Mouse (Mus musculus) retina, adult 2 months (tissue): Measurements from ENCODE around the gene Ptpre.
"Not testable (repeated sequence)": the region's sequence is repeated elsewhere in the genome, so short reads cannot be mapped to it uniquely, and the experiment has no call there.

ENCODE experiments used
- DNase-seq: peaks from one replicate; pipeline ENCODE4 v3.0.0-alpha.2; 2012; ENCODE audit warnings: low read depth, low spot score

Ptpre gene

GRCm38 (mm10) chr7:135605002-135605803 lies 67.9 kb downstream of the Ptpre start:
- no peak for DNase-seq

DNA sequence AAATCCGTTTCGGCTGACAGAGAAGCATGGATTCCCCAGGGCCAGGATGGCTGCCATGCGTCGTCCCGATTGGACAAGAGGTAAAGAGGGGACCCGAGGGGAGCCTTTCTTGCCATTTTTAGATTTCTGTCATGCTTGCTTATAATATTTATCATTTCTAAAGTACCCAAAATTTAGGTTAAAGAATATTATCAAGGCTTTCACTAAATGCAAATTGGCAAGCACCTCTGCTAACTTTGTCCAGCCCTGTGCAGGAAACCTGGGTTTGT lies 68.5 kb downstream of the Ptpre start:
- DNase-seq: no peak

DNA sequence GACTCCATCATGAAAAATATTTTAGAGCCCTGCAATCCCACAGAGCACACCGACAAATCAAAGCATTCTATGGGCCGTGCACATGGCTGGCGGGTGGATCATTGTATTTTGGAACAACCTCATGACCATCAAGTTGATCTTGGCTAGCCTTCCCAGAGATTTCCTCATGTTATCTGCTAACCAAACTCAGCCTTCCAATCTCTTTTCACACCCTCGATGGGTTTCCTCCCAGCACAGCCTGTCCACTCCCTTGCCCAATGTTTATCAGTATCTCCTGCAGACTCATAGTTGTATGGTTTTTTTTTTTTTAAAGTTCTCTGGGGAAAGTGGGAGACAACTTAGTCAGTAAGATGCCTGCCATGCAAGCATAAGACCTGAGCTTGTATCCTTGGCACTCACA lies 70.9 kb downstream of the Ptpre start:
- DNase-seq: no peak

DNA sequence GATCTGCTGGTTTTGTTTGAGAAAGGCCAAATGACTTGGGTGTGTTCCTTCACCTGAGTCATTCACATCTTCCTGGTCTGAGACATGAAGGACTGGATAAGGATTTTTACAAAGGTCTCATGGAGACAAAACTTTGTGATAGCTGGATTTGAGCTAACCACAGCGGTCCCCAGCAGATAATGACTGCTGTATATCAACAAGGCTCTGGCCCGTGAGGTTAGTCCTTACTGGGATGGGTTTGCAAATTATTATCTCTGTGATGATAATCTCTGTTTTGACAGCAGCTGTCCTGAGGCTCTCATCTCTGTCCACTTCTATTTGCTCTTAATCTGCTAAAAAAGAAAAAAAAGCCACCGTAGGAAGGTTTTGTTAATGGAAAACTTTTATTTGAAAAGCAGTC lies 71.7 kb downstream of the Ptpre start:
- no peak for DNase-seq

GRCm38 (mm10) chr7:135609655-135610054 lies 72.4 kb downstream of the Ptpre start:
- no peak for DNase-seq

DNA sequence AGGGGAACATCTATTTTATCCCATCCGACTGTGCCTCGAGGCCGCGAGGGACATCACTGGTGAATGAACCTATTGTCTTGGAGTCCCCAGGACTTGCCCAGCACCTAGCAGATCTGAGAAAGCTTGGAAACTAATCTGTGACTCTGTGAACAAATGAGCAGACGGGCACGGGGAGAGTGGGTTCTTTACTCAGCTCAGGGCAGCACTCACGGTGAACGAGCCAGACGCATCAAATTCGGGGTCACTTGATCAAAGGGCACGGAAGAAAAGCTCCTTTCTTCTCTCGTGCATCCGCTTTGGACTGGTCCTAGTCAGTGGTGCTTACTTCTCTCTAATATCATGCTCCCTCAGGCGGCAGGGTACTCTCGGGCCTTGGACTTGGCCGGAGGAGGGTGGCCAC lies 75.0 kb downstream of the Ptpre start:
- no peak for DNase-seq

- DNase-seq: no peak
Measured at GRCm38 (mm10) chr7:135612801-135613200, 75.5 kb downstream of the Ptpre start.

DNA sequence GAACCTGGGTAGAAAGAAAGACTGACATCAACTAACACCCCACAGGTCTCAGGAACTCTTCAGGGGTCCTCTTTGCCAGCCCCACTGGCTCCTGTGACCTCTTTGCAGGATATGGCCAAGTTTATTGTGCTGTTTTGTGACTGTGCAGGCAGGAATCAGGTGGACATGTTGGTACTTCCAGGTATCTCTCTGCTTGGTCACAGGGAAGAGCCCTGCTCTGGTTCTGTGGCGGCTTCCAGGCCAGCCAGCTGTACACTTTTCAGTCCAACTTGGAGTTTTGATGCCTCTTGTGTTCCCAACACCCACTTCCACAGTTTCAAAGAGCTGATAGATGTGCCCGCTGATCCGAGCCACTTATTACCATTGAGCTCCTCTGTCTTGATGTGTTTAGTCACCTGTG lies 76.1 kb downstream of the Ptpre start:
- no peak for DNase-seq

DNA sequence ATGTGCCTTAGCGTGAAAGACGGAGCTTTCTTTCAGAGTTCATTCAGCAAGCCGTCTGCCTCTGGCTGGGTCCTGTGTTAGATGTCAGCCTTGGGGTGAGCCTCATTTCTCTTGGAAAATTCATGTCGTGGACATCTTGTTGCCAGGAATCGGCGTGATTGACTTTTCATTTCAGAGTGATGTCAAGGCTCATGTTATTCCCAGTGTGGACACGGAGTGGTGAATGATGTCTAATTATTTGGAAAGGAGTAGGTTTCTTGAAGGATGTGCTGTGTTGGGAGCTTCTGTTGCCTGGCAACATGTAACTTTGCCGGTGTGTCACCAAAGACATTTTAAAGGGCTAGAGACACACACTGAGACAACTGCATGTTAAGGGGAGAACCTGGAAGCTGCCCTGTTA lies 77.6 kb downstream of the Ptpre start:
- no peak for DNase-seq

DNA sequence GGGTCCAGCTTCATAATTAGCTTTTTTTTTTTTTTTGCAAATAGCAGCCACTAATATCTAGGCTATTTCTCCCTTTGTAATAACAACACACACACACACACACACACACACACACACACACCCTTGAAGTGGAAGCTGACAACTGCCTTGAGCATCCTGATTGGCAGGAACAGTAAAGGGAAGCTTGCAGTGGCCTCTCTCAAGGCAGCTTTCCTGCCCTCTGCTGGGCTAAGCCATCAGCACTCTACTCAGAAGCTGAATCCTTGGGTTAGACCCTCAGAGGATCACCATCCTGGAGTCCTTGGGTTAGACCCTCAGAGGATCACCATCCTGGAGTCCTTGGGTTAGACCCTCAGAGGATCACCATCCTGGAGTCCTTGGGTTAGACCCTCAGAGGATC lies 79.2 kb downstream of the Ptpre start:
- DNase-seq: not testable (repeated sequence)

DNA sequence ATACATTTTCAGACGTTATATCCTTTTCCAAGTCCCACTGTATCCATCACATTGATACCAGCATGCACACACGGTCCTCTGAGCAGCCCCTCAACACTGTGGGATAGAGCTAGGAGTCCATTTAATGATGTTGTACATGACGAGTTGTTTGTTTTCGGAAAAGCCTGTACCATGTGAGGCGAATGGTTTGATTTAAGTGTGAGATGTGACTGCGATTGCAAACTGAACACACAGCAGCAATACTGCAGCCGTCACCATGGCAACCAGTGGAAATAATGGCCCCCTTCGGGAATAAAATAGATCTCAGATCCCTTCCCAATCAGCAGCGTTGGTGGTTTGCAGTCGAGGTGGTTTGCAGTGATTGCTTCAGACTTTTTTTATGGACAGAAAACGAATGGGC lies 80.5 kb downstream of the Ptpre start:
- DNase-seq: no peak

GRCm38 (mm10) chr7:135621649-135622048 lies 84.4 kb downstream of the Ptpre start:
- DNase-seq: no peak

DNA sequence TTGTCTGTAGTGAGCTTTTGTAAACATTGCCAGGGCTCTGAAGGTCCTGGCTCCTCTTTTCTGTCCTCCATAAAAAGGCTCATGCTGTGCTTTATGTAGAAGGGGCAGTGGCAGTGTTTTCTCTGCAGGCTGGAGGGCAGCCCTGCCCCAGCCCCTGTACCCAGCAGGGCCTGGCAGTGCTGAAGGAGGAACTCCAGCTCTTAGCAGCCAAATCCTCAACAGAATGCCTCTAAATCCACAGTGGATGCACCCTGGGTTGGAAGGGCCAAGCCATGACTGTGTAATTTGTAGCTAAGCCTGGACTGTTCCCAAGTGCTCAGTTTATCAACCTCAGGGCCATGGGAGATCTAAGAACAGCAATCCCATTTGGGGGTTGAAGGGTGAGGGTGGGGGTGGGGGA lies 85.0 kb downstream of the Ptpre start:
- no peak for DNase-seq

DNA sequence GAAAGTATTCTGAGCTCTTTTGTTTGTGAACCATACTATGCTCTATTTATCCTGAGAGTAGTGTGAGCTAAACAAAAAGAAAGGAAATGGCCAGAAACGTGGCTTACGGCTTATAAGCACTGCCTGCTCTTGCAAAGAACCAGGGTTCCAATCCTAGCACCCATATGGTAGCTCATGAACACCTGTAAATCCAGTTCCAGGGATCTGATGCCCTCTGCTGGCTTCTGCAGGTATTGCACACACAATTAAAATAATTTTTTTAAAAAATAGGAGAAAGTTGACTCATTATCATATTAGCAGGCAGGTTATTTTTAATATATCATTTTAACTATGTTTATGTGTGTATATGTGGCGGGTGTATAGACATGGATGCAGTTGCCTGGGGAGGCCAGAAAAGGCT lies 87.6 kb downstream of the Ptpre start:
- no peak for DNase-seq

GRCm38 (mm10) chr7:135628363-135628762 lies 91.1 kb downstream of the Ptpre start:
- DNase-seq: no peak

DNA sequence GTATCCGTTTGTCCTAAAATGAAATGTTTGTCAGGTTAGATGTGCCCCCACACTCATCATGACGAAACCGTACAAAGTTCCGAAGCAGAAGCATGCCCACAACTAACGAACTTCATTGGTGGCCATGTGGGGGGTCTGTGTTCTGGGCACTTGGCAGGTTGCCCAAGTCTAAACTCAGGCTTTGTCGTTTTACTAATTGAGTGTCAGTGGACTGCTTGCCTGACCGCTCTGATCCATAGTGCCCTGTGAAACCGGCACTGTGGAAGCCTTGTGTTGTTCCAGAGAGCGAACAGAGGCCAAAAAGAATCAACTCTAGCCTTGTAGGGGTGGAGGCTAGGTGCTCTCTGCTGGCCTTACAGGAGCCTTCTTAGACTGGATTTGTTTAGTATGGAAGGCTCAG lies 91.7 kb downstream of the Ptpre start:
- no peak for DNase-seq

DNA sequence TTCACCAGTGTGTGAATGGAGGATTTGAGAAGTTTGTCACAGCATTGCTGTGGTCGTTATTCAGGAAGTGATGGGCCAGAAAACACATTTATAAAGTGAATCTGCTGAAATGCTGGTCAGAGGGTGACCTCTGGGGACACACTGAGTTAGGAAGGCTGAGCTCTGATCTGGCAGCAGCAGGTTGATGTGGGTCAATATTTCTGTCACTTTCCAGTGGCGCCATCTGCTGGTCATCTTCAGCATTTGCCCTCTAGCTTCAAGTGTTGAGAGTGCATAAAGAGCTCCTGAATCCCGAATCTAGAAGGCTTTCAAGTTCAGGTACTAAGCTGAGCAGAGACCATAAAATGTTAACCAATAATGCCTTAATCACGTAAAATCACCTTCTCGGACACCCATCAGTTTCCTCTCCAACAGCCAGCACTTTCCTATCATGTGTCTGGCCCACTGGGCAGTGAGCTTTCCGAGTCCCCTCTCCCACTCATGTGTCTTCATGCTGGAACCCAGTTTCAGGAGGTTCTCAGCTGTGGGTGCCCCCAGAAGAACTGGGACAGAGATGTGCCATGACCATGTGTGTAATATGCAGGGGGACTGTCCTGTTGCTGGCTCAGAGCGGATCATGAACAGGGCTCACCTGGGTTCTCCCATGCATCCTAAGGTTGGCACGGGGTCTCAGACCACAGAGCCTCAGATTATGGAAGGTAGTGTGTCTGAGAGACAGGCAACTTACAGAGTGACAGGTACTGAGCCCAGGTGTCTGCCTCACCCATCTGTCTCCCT lies 94.7 kb downstream of the Ptpre start:
- peak; percentile 40 for DNase-seq

DNA sequence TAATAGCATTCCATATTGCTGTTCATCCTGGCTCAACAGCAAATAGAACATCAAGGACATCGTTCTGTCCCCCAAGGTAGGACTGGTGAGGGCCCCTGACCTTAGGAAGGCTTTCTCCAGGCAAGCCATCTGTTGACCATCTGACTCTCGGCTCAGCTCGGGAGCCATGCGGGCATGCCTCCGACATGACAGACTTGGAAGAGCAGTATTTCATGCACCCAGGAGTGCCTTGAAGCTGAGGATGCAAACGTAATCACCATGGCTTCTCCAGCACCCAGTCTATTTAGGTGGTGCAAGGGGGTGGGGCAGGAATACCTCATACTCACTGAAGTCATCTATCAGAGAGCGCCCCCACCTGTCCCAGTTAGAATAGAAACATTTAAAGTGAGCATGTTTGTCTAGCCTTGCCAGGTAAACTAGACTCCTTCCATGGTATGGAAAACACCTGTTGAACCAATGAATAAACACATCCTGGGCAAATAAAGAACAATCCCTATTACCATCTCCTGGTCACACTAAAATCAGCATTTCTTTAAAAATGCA lies 95.5 kb downstream of the Ptpre start:
- DNase-seq: no peak

DNA sequence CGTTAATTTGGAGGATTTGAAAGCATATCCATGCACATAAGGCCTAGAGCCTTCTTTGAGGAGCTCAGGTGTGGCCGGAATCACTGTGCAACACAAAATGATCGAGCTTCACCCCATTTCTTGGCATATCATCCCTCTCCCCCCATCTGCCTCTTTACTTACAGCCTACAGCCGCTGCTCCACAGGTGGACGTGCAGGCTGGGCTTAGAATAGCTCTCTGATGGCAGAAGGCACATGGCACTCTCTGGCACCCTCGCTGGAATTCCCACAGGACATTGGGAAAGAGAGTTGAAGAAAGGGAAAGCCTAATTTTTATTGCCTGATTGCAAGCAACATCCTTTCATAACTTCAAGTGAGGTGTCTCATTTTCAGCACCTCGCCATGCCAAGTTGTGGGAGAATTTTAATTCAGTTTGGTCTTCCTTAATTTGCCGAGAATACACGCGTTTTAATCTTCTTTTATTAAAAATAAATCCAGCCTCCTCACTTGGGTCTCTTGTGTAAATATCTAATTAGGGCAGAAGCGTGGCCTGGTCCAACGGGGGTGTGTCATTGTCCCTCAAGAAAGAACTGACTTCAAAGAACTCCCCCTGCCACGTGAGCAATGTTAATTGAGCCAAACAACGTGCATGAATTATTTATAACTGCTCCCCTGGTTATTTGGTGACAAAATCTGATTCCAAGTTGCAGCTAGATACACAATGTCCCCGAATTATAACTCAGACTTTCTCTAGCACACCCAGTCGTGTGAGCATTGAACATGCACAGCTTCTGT lies 97.8 kb downstream of the Ptpre start:
- no peak for DNase-seq

DNA sequence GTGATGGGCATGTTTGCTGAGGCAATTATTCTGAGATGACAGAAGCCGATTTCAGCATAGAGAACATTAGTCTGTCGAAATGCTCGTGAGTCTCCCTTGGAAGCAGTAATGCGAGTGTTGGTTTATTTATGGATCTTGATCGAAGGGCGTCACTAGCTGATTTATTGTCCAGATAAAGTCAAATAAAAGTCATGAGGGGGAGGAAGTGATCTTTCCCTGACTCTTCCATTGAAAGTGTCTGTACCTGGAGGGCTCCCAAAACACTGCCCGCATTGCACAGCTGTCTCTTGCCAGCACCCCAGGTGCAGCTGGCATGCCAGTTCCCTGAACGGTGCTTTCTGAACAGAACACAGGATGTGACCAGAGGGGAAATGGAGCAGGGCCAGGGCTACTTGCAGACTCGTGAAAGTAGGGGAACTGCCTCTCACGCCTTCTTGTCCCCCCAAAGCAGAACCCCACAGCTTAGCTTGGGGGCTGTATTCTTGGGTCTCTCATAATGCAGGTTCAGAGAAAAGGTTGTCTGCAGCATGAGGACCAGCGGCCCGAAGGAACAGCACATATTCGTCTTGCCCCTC lies 100.2 kb downstream of the Ptpre start:
- no peak for DNase-seq

GRCm38 (mm10) chr7:135639361-135639760 lies 102.1 kb downstream of the Ptpre start:
- no peak for DNase-seq
